Mouse (Mus musculus): ENCODE results near the gene Maml2.

DNA sequence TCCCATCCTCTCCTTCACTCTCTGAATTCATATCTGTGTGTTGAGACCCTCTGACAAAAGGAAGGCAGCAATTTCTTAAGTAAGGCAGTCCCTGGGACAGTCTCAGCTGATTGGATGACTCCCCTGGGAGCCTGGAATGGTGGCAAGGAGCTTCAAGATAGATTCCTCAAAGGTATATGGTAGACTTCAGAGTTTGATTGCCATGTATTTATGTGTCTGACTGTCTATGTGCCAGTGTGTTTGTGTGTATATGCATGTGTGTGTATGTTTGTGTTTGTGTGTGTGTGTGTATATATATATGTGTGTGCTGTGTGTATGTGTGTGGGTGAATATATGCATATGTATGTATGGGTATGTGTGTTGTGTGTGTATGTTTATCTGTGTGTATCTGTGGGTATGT, 133.0 kb downstream of the Maml2 start:
- no peak for TF ChIP-seq CTCF (IDR thresholded peaks at IDR 0.05; ENCODE audit: low read depth)
- no peak for TF ChIP-seq EP300 (IDR thresholded peaks at IDR 0.05; ENCODE audit: low read depth)
